Mouse (Mus musculus): ENCODE results near the gene Ccdc90b.

DNA sequence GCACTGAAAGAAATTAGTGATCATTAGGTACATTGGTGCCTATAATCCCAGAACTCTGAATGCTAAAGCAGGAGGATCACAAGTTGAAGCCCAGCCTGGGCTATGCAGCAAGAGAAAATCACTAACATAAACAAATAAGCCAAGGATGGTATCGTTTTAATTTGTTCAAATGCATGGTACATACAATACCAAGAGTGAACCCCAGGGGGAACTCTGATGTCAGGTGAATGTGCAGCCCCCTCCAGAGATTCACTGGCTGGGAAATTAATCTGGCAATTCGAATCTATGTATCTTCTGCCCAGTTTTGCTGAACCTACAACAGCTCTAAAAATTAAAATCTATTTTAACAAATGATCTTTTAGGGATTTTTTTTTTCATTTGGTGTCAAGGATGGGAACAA, 63.5 kb downstream of the Ccdc90b start:
- no peak for TF ChIP-seq EP300 (IDR thresholded peaks at IDR 0.05; ENCODE audit: low read depth)
- no peak for TF ChIP-seq CTCF (IDR thresholded peaks at IDR 0.05; ENCODE audit: low read depth)

Measured in liver, embryonic 14.5 days (tissue).